Mouse (Mus musculus): ENCODE data around the gene Nadsyn1. TPM values are rescaled to one million over a fixed set of nuclear protein-coding genes. Genes with fewer than 3 reads are reported as not detected.

Gene Nadsyn1
- polyA plus RNA-seq, 1 experiment = 7.0 TPM

- Histone ChIP-seq H3K27ac (ENCODE audit: insufficient read depth, low read length) (no peak overlapping the region), H3K4me3 (ENCODE audit: insufficient read depth, low read length) (no peak overlapping the region), H3K4me1 (ENCODE audit: control insufficient read depth, insufficient read depth, low read length) (no peaks in the 10 kb centered on the region)
- TF ChIP-seq POLR2A (IDR thresholded peaks at IDR 0.05; ENCODE audit: low read depth, low read length) (no peak), CTCF (IDR thresholded peaks at IDR 0.05; ENCODE audit: borderline replicate concordance, insufficient read depth, low read length) (no peak)
Measured at GRCm38 (mm10) chr7:143777375-143777774, 45.3 kb downstream of the Nadsyn1 start.

DNA sequence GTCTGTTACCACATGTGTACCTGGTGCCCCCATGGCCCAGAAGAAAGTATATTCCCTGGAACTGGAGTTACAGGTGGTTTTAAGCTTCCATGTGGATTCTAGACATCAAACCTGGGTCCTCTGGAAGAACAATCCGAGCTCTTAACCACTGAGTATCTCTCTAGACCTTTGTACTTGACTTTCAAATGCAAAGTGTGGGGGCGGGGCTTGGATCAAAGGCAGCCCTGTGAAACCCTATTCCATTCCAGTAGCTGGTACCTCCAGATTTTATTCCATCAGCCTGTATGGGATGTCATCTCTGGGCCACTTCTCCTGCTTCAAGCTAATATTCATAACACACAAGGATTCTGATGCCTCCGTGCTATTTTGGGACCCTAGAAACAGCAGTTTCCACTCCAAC lies 46.5 kb downstream of the Nadsyn1 start:
- TF ChIP-seq CTCF (IDR thresholded peaks at IDR 0.05; ENCODE audit: borderline replicate concordance, insufficient read depth, low read length) (no peak), POLR2A (IDR thresholded peaks at IDR 0.05; ENCODE audit: low read depth, low read length) (no peak)
- H3K4me3 ChIP-seq (ENCODE audit: insufficient read depth, low read length) = no peak overlapping the region
- no peaks in the 10 kb centered on the region for H3K4me1 ChIP-seq (ENCODE audit: control insufficient read depth, insufficient read depth, low read length)
- no peak overlapping the region for H3K27ac ChIP-seq (ENCODE audit: insufficient read depth, low read length)

DNA sequence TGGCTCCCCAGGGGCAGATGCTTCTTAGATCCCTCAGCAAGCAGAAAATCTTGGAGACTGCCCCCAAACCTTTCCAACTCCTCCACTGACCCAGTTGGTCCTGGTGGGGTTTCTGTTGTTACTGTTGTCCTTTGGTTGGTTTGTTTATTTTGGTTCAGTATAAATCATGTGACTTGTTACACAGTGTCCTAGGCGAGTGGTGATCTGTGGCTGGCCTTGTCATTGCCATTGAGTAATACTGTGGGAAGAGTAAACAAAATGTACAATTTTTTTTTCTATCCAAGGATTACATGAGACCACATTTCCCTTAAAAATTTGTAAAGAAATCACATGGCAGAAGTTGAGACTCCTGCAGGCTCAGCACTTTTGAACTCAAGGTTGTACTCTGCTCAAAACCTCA lies 53.2 kb downstream of the Nadsyn1 start:
- H3K4me3 ChIP-seq (ENCODE audit: insufficient read depth, low read length) = no peak overlapping the region
- H3K27ac ChIP-seq (ENCODE audit: insufficient read depth, low read length) = no peak overlapping the region
- no peaks in the 10 kb centered on the region; the same call in 1 of the 2 replicates for H3K4me1 ChIP-seq (ENCODE audit: control insufficient read depth, insufficient read depth, low read length)
- TF ChIP-seq CTCF (IDR thresholded peaks at IDR 0.05; ENCODE audit: borderline replicate concordance, insufficient read depth, low read length) = no peak

DNA sequence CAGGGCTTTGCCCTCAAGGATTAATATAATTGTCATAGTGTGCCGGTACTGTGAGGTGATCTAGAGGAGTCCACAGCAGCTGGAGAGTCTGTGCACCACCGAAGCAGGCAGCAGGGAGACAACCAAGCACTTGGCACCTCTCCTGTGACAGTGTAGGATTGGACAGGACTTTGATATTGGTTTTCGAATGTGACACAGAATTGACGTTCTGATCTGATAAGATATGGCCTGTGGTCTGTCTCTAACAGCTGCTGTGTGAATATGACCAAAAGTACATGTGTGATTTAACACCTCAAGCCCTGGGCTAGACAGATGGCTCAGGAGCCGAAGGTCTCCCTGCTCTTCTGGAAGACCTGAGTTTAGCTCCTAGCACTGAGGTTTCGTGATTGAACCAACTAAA lies 54.4 kb downstream of the Nadsyn1 start:
- TF ChIP-seq CTCF (IDR thresholded peaks at IDR 0.05; ENCODE audit: borderline replicate concordance, insufficient read depth, low read length) = no peak
- TF ChIP-seq POLR2A (IDR thresholded peaks at IDR 0.05; ENCODE audit: low read depth, low read length) = no peak
- Histone ChIP-seq H3K27ac (ENCODE audit: insufficient read depth, low read length) (no peak overlapping the region), H3K4me1 (ENCODE audit: control insufficient read depth, insufficient read depth, low read length) (no peaks in the 10 kb centered on the region; the same call in 1 of the 2 replicates), H3K4me3 (ENCODE audit: insufficient read depth, low read length) (no peak overlapping the region)

- Histone ChIP-seq H3K4me1 (ENCODE audit: control insufficient read depth, insufficient read depth, low read length) (no peaks in the 10 kb centered on the region; the same call in 1 of the 2 replicates), H3K4me3 (ENCODE audit: insufficient read depth, low read length) (no peak within 1 kb of the TSS), H3K27ac (ENCODE audit: insufficient read depth, low read length) (no peak within 1 kb of the TSS)
- TF ChIP-seq POLR2A (IDR thresholded peaks at IDR 0.05; ENCODE audit: low read depth, low read length) = no peak
- no peak for TF ChIP-seq CTCF (IDR thresholded peaks at IDR 0.05; ENCODE audit: borderline replicate concordance, insufficient read depth, low read length)
Measured at GRCm38 (mm10) chr7:143766893-143767292, 55.8 kb downstream of the Nadsyn1 start, which contains the start of gene Mrgprg. Gene Mrgprg, minus strand, starts transcription at chr7:143766993.

DNA sequence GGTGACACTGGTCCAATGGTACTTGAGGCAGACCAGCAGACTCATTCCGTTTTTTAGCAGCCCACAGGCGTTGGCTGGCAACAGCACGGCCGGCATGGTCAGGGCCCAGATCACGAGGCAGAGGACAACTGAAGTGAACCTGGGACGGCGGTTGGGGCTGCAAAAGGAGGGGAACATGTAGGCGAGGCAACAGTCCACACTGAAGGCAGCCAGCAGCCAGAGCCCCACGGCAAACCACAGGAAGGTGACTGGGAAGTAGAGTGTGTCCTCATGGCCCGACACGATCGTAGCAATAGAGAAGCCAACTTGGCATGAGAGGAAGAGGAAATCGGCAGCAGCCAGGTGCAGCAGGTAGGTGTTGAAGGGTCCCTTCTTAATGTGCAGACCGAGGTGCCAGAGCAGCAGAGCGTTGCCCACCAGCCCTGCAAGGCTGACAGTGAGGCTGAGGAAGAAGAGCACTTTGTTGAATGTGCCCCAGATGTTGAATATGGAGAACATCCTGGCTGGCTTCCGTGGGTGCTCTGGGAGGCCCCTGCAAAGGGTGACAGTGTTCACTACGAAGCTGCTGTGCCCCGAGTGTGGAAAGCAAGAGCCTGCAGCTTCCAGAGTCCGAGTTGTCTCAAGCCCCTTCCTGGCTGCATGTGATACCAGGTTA lies 57.6 kb downstream of the Nadsyn1 start:
- Histone ChIP-seq H3K4me3 (ENCODE audit: insufficient read depth, low read length) (no peak overlapping the region), H3K4me1 (ENCODE audit: control insufficient read depth, insufficient read depth, low read length) (no peaks in the 10 kb centered on the region; the same call in 1 of the 2 replicates), H3K27ac (ENCODE audit: insufficient read depth, low read length) (no peak overlapping the region)
- no peak for TF ChIP-seq POLR2A (IDR thresholded peaks at IDR 0.05; ENCODE audit: low read depth, low read length)
- no peak for TF ChIP-seq CTCF (IDR thresholded peaks at IDR 0.05; ENCODE audit: borderline replicate concordance, insufficient read depth, low read length)

DNA sequence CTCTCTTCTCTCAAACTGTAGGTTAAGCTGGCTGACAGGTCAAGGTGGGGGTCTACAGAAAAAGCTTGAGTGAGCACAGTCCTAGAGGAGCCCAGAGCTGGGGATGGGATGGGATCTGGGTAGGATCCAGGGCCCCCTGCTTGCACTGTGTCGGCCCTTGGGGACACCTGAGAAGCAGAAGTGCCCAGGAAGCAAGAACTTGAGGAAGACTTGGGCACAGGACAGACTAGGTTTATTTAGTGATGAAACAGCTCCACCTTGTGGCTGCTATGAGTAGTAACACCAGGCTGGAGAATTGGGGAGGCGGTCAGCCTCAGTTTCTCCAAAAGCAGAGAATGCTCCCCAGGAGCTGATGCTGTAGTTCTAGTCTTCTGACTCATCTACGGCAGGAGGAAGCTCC lies 58.9 kb downstream of the Nadsyn1 start:
- TF ChIP-seq POLR2A (IDR thresholded peaks at IDR 0.05; ENCODE audit: low read depth, low read length) = no peak
- TF ChIP-seq CTCF (IDR thresholded peaks at IDR 0.05; ENCODE audit: borderline replicate concordance, insufficient read depth, low read length) = no peak
- no peak overlapping the region for H3K4me3 ChIP-seq (ENCODE audit: insufficient read depth, low read length)
- no peak overlapping the region for H3K27ac ChIP-seq (ENCODE audit: insufficient read depth, low read length)
- no peaks in the 10 kb centered on the region; the same call in 1 of the 2 replicates for H3K4me1 ChIP-seq (ENCODE audit: control insufficient read depth, insufficient read depth, low read length)

DNA sequence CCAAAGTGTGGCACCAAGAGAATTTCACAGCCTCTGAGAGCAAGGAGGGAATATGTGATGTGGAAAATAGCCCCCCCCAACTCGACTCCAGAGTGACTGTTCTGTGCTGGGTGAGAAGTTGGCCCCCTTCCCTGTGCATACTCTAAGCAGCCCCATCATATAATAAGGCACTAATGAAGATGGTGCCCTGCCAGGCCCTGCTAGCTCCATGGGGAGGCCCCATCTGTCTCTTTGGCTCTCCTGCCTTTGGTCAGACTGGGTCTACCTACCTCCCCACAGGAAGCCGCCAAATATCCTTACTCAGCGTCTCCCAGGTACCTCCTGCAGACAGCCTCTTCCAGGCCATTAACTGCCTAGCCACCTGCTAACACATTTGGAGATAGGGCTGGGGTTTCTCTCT lies 63.7 kb downstream of the Nadsyn1 start:
- no peak overlapping the region for H3K4me3 ChIP-seq (ENCODE audit: insufficient read depth, low read length)
- no peak overlapping the region for H3K27ac ChIP-seq (ENCODE audit: insufficient read depth, low read length)
- no peaks in the 10 kb centered on the region for H3K4me1 ChIP-seq (ENCODE audit: control insufficient read depth, insufficient read depth, low read length)
- no peak for TF ChIP-seq POLR2A (IDR thresholded peaks at IDR 0.05; ENCODE audit: low read depth, low read length)
- no peak for TF ChIP-seq CTCF (IDR thresholded peaks at IDR 0.05; ENCODE audit: borderline replicate concordance, insufficient read depth, low read length)

- TF ChIP-seq POLR2A (IDR thresholded peaks at IDR 0.05; ENCODE audit: low read depth, low read length) = no peak
- TF ChIP-seq CTCF (IDR thresholded peaks at IDR 0.05; ENCODE audit: borderline replicate concordance, insufficient read depth, low read length) = no peak
- no peak overlapping the region for H3K27ac ChIP-seq (ENCODE audit: insufficient read depth, low read length)
- H3K4me3 ChIP-seq (ENCODE audit: insufficient read depth, low read length) = no peak overlapping the region
- H3K4me1 ChIP-seq (ENCODE audit: control insufficient read depth, insufficient read depth, low read length) = no peaks in the 10 kb centered on the region
Measured at GRCm38 (mm10) chr7:143757696-143758095, 65.0 kb downstream of the Nadsyn1 start.

- Histone ChIP-seq H3K4me3 (ENCODE audit: insufficient read depth, low read length) (peak overlapping the region; percentile 20; the same call in 1 of the 2 replicates), H3K4me1 (ENCODE audit: control insufficient read depth, insufficient read depth, low read length) (no peaks in the 10 kb centered on the region), H3K27ac (ENCODE audit: insufficient read depth, low read length) (no peak overlapping the region)
- peak; percentile 81 for TF ChIP-seq POLR2A (IDR thresholded peaks at IDR 0.05; ENCODE audit: low read depth, low read length)
- no peak for TF ChIP-seq CTCF (IDR thresholded peaks at IDR 0.05; ENCODE audit: borderline replicate concordance, insufficient read depth, low read length)
Measured at GRCm38 (mm10) chr7:143757027-143757390, 65.6 kb downstream of the Nadsyn1 start.

All from embryonic fibroblast, embryonic 13.5 days (primary cell).